Mouse (Mus musculus) small intestine, adult 2 months (tissue): ENCODE data around the gene Gm10272.

Experiments
- CTCF ChIP-seq: fragments of 200-500 bp; IDR thresholded peaks from 2 replicates; pipeline ENCODE4 v1.5.1; 2012; ENCODE audit warnings: low read depth, mild to moderate bottlenecking, control low read depth, inconsistent platforms, low read length, moderate library complexity, mixed read lengths; ENCODE audit not compliant: insufficient replicate concordance, insufficient read length; ENCODE audit errors: extremely low read depth
- POLR2A ChIP-seq: fragments of 200-500 bp; IDR thresholded peaks from 2 replicates; pipeline ENCODE4 v1.6.1; 2012; ENCODE audit warnings: low read depth, mild to moderate bottlenecking, control low read depth, inconsistent platforms, low read length, moderate library complexity

DNA sequence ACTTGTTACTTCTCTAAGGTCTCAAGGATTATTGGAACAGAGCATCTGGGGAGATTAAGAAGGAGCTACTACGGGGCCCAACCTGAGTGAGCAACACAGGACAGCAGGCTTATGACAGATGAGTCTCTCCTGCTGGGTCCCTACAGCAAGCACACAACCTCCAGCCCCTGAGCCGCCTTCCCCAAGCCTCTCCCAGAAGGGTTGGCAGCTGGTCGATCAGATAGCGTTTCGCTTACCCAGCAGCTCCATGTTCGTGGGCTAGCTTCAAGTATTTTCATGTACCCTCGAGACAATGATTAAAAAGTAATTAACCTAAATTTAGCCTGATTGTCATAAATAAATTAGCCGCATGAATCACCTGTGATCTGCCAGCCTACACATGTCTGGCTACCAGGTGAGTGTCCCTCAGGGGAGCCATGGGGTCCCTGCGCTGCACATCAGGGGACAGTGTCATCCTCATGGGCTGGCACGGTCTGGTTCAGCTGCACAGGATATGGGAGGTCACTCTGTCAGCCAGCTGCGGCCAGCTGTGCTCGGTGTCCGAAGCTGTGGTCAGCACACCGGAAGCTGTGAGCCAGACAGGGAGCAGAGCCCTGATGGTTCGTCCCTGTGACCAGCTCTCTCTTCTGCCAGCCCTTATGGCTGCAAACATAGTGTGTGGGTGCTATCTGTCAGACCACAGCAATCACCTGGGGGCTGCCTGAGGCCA is 48.0 kb upstream of the Gm10272 start:
- TF ChIP-seq CTCF (no peak), POLR2A (no peak)
